Mouse (Mus musculus) hindbrain, embryonic 13.5 days (tissue): ENCODE data around the gene Tnfrsf12a. TPM values are rescaled to one million over a fixed set of nuclear protein-coding genes. Genes with fewer than 3 reads are reported as not detected.
A peak's percentile ranks its signal among the peaks of the same experiment; 100 is the strongest.

ENCODE experiments used
- ATAC-seq: fragments of 200-750 bp; cut with Nextera tagmentation; 2 replicates; pipeline ENCODE4 v1.8.0; 2017; ENCODE audit warnings: moderate TSS enrichment; ENCODE audit not compliant: low FRiP score
- H3K27ac ChIP-seq: fragments of 300-500 bp; sonication (generic); 2 replicates; pipeline ENCODE4 v1.5.1; 2015; ENCODE audit warnings: inconsistent platforms, mild to moderate bottlenecking, moderate library complexity
- H3K27me3 ChIP-seq: fragments of 300-500 bp; sonication (generic); 2 replicates; pipeline ENCODE4 v1.6.1; 2015; ENCODE audit warnings: mild to moderate bottlenecking, inconsistent platforms
- H3K36me3 ChIP-seq: fragments of 300-500 bp; sonication (generic); 2 replicates; pipeline ENCODE4 v1.6.1; 2015; ENCODE audit warnings: mild to moderate bottlenecking, inconsistent platforms
- H3K4me1 ChIP-seq: fragments of 300-500 bp; sonication (generic); replicated peaks from 2 replicates; pipeline ENCODE4 v1.6.1; 2015; ENCODE audit warnings: inconsistent platforms
- H3K4me2 ChIP-seq: fragments of 300-500 bp; sonication (generic); 2 replicates; pipeline ENCODE4 v1.6.1; 2015; ENCODE audit warnings: inconsistent platforms, mild to moderate bottlenecking, moderate library complexity
- H3K4me3 ChIP-seq: fragments of 300-500 bp; sonication (generic); 2 replicates; pipeline ENCODE4 v1.5.1; 2015; ENCODE audit warnings: mild to moderate bottlenecking, inconsistent platforms
- H3K9ac ChIP-seq: fragments of 300-500 bp; sonication (generic); 2 replicates; pipeline ENCODE4 v1.6.1; 2015; ENCODE audit warnings: mild to moderate bottlenecking, inconsistent platforms
- H3K9me3 ChIP-seq: fragments of 300-500 bp; sonication (generic); 2 replicates; pipeline ENCODE4 v1.6.1; 2016; ENCODE audit warnings: inconsistent platforms
- WGBS: fragments of 180-500 bp; shearing (Covaris S2); methylation state at CpG from one replicate; pipeline ENCODE4 v1.1.7; 2015; 5-methylcytosine and 5-hydroxymethylcytosine counted together
- polyA plus RNA-seq: library from polyadenylated mRNA; unstranded; fragments of >200 nt; fragmentation: Nextera tagmentation; extraction: Ambion mirVana; gene quantifications from 2 replicates; pipeline ENCODE4 v1.2.1, GENCODE M21; 2015

Gene Tnfrsf12a
- polyA plus RNA-seq, 1 experiment from 2014 or later = 2.7 TPM

- H3K9ac ChIP-seq = no peak overlapping the region
- H3K27me3 ChIP-seq = peaks cover 51% of the 10 kb centered on the region
- no peaks in the 10 kb centered on the region for H3K9me3 ChIP-seq
- no peak overlapping the region for H3K4me2 ChIP-seq
- H3K36me3 ChIP-seq = no peaks in the 10 kb centered on the region
- 82% methylated on average over 9 of the region's 9 CpGs for WGBS
- no peak overlapping the region for H3K27ac ChIP-seq
- no peak overlapping the region for H3K4me3 ChIP-seq
- H3K4me1 ChIP-seq = peaks cover 20% of the 10 kb centered on the region
- no peak for ATAC-seq
Observed at GRCm38 (mm10) chr17:23703301-23703700, 26.0 kb upstream of the Tnfrsf12a start.

- H3K4me1 ChIP-seq = peaks cover 17% of the 10 kb centered on the region
- H3K4me2 ChIP-seq = peak overlapping the region; percentile 98
- no peaks in the 10 kb centered on the region for H3K36me3 ChIP-seq
- WGBS = under 1% methylated on average over 28 of the region's 28 CpGs
- 0 out of 2 replicates have a peak overlapping the region, but pooled peaks have one; percentile 58 for H3K27ac ChIP-seq
- ATAC-seq = peak; percentile 95
- H3K9ac ChIP-seq = peak overlapping the region; percentile 82
- H3K27me3 ChIP-seq = peaks cover 59% of the 10 kb centered on the region
- peak overlapping the region; percentile 83 for H3K4me3 ChIP-seq
- H3K9me3 ChIP-seq = no peaks in the 10 kb centered on the region
Observed at GRCm38 (mm10) chr17:23700079-23700478, 22.8 kb upstream of the Tnfrsf12a start.

GRCm38 (mm10) chr17:23699131-23700077, 22.1 kb upstream of the Tnfrsf12a start:
- Histone ChIP-seq H3K36me3 (no peaks in the 10 kb centered on the region), H3K27ac (peak overlapping the region; percentile 58; the same call in 1 of the 2 replicates), H3K27me3 (peaks cover 61% of the 10 kb centered on the region), H3K9me3 (no peaks in the 10 kb centered on the region), H3K4me3 (peak overlapping the region; percentile 83), H3K4me2 (peak overlapping the region; percentile 98), H3K9ac (peak overlapping the region; percentile 82), H3K4me1 (peaks cover 11% of the 10 kb centered on the region)
- peak; percentile 70 for ATAC-seq
- under 1% methylated on average over 89 of the region's 101 CpGs for WGBS

GRCm38 (mm10) chr17:23695801-23696200, 18.5 kb upstream of the Tnfrsf12a start:
- H3K4me1 ChIP-seq = peaks cover 11% of the 10 kb centered on the region

GRCm38 (mm10) chr17:23694491-23694890, 17.2 kb upstream of the Tnfrsf12a start:
- no peak overlapping the region for H3K27ac ChIP-seq
- H3K27me3 ChIP-seq = peaks cover 39% of the 10 kb centered on the region
- no peak overlapping the region for H3K4me3 ChIP-seq
- WGBS = 68% methylated on average over 1 of the region's 1 CpGs
- no peak overlapping the region for H3K4me2 ChIP-seq
- no peak overlapping the region for H3K9ac ChIP-seq
- H3K9me3 ChIP-seq = no peaks in the 10 kb centered on the region
- no peaks in the 10 kb centered on the region for H3K36me3 ChIP-seq
- H3K4me1 ChIP-seq = peaks cover 7% of the 10 kb centered on the region
- no peak for ATAC-seq

More at GRCm38 (mm10) chr17:23695801-23696200, 18.5 kb upstream of the Tnfrsf12a start:
- ATAC-seq = no peak
- Histone ChIP-seq H3K9me3 (no peaks in the 10 kb centered on the region), H3K4me2 (no peak overlapping the region), H3K27me3 (peaks cover 45% of the 10 kb centered on the region), H3K36me3 (no peaks in the 10 kb centered on the region), H3K9ac (no peak overlapping the region), H3K27ac (no peak overlapping the region), H3K4me3 (no peak overlapping the region)
- WGBS = 19% methylated on average over 3 of the region's 3 CpGs

- WGBS = 14% methylated on average over 15 of the region's 15 CpGs
Observed at GRCm38 (mm10) chr17:23683856-23684672, 6.8 kb upstream of the Tnfrsf12a start, which contains the start of gene Cldn9. Gene Cldn9, minus strand, starts transcription at chr17:23684026.

GRCm38 (mm10) chr17:23683226-23683625, 6.0 kb upstream of the Tnfrsf12a start:
- no peak overlapping the region for H3K27ac ChIP-seq
- no peaks in the 10 kb centered on the region for H3K9me3 ChIP-seq
- no peaks in the 10 kb centered on the region for H3K36me3 ChIP-seq
- ATAC-seq = no peak
- peaks cover 68% of the 10 kb centered on the region for H3K27me3 ChIP-seq
- WGBS = 24% methylated on average over 15 of the region's 15 CpGs
- peak overlapping the region; percentile 15; the same call in 1 of the 2 replicates for H3K9ac ChIP-seq
- 0 out of 2 replicates have a peak overlapping the region, but pooled peaks have one; percentile 25 for H3K4me2 ChIP-seq
- H3K4me1 ChIP-seq = peaks cover 24% of the 10 kb centered on the region
- no peak overlapping the region; the same call in 1 of the 2 replicates for H3K4me3 ChIP-seq

More at GRCm38 (mm10) chr17:23683856-23684672, 6.8 kb upstream of the Tnfrsf12a start, which contains the start of gene Cldn9:
- H3K4me3 ChIP-seq = no peak within 1 kb of the TSS; the same call in 1 of the 2 replicates
- H3K4me2 ChIP-seq = 0 out of 2 replicates have a peak within 1 kb of the TSS, but pooled peaks have one; percentile 25
- peak; percentile 51; the same call in 1 of the 2 replicates for ATAC-seq
- H3K36me3 ChIP-seq = no peaks in the 10 kb centered on the region
- peaks cover 59% of the 10 kb centered on the region for H3K27me3 ChIP-seq
- peaks cover 24% of the 10 kb centered on the region for H3K4me1 ChIP-seq
- no peak within 1 kb of the TSS for H3K27ac ChIP-seq
- H3K9ac ChIP-seq = peak within 1 kb of the TSS; percentile 15; the same call in 1 of the 2 replicates
- no peaks in the 10 kb centered on the region for H3K9me3 ChIP-seq

GRCm38 (mm10) chr17:23682530-23682929, 5.3 kb upstream of the Tnfrsf12a start:
- Histone ChIP-seq H3K4me3 (no peak overlapping the region), H3K27ac (no peak overlapping the region), H3K27me3 (peaks cover 75% of the 10 kb centered on the region), H3K9me3 (no peaks in the 10 kb centered on the region), H3K4me2 (no peak overlapping the region), H3K4me1 (peaks cover 25% of the 10 kb centered on the region), H3K36me3 (no peaks in the 10 kb centered on the region), H3K9ac (no peak overlapping the region)
- no peak for ATAC-seq
- 73% methylated on average over 3 of the region's 3 CpGs for WGBS

- no peak for ATAC-seq
- H3K9me3 ChIP-seq = no peaks in the 10 kb centered on the region
- peaks cover 78% of the 10 kb centered on the region for H3K27me3 ChIP-seq
- 0 out of 2 replicates have a peak overlapping the region, but pooled peaks have one; percentile 13 for H3K9ac ChIP-seq
- no peaks in the 10 kb centered on the region for H3K36me3 ChIP-seq
- H3K4me2 ChIP-seq = no peak overlapping the region
- H3K27ac ChIP-seq = no peak overlapping the region
- peaks cover 30% of the 10 kb centered on the region for H3K4me1 ChIP-seq
- H3K4me3 ChIP-seq = no peak overlapping the region
- 71% methylated on average over 4 of the region's 4 CpGs for WGBS
Observed at GRCm38 (mm10) chr17:23682092-23682491, 4.8 kb upstream of the Tnfrsf12a start.

- Histone ChIP-seq H3K4me2 (no peak overlapping the region), H3K27me3 (peaks cover 88% of the 10 kb centered on the region), H3K4me3 (no peak overlapping the region), H3K27ac (no peak overlapping the region), H3K9me3 (no peaks in the 10 kb centered on the region), H3K4me1 (peaks cover 40% of the 10 kb centered on the region), H3K36me3 (no peaks in the 10 kb centered on the region), H3K9ac (no peak overlapping the region)
- WGBS = 77% methylated on average over 10 of the region's 10 CpGs
- no peak for ATAC-seq
Observed at GRCm38 (mm10) chr17:23681086-23681485, 3.8 kb upstream of the Tnfrsf12a start.

- no peak overlapping the region for H3K4me2 ChIP-seq
Observed at GRCm38 (mm10) chr17:23680336-23680735, 3.1 kb upstream of the Tnfrsf12a start.

More at GRCm38 (mm10) chr17:23680336-23680735, 3.1 kb upstream of the Tnfrsf12a start:
- 78% methylated on average over 9 of the region's 9 CpGs for WGBS
- ATAC-seq = no peak
- Histone ChIP-seq H3K4me3 (no peak overlapping the region), H3K9me3 (no peaks in the 10 kb centered on the region), H3K27me3 (peaks cover 94% of the 10 kb centered on the region), H3K36me3 (no peaks in the 10 kb centered on the region), H3K4me1 (peaks cover 47% of the 10 kb centered on the region), H3K27ac (no peak overlapping the region), H3K9ac (no peak overlapping the region)
